Mouse (Mus musculus): ENCODE measurements around the gene Ryr3.

The Ryr3 gene

DNA sequence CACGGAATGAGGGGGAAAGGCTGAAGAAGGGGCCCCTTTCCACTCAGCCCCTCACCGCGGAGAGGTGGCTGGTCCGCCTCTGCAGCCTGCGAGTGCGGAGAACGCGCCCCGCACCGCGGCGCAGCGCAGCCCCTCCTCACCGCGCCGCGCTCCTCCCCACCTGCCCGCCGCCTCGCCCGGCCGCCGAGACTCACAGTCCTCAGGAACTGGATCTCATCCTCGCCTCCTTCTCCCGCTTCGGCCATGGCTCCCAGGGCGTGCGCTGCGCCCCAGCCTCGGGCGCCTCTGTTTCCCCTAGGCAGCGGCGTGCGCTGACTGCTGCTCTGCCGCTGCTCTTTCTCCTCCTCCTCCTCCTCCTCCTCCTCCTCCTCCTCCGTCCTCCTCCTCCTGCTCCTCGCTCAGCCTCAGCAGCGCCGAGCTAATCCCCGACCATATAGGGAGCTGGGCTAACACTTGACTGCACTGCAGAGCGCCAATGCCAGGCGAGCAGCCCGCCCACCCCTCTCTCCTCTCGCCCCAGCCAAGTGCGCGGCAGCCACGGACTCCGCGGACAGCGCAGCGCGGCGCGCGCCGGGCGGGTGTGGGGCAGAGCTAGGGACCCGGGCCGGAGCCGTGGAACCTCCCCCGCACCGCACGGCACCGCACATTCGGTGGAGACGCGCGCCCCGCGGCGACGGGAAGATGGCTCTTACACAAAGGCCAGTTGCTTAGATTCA is at the start of gene Ryr3:
TSS of gene Ryr3 (minus strand) at position 351 of the 716 bp plus-strand sequence.
- DNase-seq (ENCODE audit: low spot score in 2 of 2) = peak; percentile 46 to 68

DNA sequence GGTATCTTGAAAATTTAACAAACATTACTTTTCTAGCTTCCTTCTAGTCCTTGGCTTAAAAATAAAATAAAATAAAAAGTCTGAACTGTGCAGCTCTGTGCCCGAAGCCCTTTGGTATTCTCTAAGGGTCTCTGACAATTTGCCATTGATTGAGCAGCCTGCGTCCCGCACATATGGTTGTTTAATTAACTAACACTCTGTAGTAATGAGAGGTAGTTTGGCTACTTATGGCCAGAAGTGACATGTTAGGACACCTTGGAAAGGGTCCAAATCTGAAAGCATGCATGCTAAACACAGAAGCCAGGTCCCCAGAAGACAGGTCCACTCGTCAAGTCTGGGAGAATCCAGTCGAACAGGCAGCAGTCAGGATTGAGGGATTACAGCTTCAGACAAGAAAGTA is 22.0 kb upstream of the Ryr3 start:
- DNase-seq (ENCODE audit: low spot score in 2 of 2) = no peak

DNA sequence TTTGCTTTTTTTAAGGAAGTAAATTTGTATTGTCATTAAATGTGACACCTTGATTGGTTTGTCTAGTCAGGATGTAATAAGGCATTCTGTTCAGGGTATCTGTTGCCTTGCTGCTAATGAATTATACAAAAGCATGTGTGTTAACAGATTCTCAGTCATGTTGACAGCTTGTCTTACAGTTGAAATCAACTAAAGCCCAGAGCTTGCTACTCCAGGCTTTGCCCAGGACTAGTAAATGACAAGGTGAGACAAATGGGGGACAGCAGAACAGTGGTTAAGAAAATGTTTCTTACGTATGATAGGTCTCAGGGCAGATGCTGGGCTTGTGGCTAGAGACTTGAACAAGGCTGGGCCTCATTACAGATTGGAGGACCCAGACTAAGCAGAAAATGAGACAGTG is 20.1 kb upstream of the Ryr3 start:
- no peak for DNase-seq (ENCODE audit: low spot score in 2 of 2)

DNA sequence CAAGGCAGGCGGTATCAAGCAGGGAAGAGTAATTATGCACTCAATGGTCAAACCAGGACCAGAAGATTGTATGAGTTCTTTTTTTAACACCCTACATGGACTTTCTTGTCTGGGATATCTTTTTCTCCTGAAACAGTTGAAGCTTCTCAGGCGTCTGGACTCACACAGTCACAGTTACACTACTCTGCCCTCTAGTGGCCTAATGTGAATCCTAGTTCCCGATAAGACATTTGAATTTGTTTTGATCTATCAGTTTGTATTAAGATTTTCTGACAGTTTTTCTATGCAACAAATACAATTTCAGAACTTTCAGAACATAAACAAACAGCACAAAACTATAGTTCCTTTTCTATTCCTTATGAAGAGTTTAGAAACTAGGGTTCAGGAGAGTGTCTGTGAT is 17.7 kb upstream of the Ryr3 start:
- DNase-seq (ENCODE audit: low spot score in 2 of 2) = peak in 1 of 2 experiments; percentile 42

DNA sequence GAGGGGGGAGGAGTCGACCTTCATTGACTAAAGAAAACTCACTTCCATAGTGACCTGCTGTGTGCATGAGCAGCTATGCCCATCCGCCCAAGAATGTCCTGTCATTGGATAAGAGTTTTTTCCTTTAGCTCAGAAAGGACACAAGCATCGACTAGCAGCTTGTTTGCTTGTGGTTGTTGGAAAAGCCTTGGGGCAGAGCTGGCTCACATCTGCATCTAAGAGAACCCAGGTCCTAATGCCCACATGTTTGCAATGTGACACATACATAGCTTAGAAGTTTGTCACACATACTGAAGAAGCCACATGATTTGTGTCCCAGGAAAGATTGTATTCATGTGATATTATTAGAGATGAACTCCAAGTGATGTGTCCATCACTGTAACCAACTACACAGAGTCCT is 16.5 kb upstream of the Ryr3 start:
- no peak for DNase-seq (ENCODE audit: low spot score in 2 of 2)

DNA sequence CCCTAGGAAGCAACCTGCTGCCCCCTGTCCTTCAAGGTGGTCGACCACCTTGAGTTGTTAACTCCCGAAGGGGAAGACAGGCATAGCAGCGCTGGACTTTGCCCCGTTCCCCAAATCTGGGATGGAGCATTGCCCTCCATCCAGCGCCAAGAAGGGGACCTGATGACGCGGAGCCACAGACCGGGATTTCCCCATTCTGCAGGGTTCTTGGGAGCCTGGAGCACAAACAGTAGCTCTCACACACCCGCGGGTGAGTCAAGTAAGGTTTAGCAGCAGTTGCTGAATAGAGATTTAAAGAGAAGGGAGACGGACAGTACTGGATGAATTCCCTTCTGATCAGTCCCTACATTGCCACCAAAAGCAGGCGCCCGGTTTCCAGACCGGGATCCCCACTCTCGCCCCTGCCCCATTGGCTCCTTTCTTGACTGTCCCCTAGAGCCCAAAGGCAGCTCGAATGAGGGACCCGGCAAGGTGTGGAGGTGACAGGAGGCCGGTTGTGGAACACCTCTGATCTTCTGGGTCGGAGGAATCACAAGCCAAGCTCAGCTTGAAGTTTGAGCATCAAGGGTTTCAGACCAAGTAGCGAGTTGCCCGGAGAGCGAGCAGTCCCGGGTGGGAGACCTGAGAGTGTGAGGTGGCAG is 671 bp downstream of the Ryr3 start:
- peak in 1 of 2 experiments; percentile 10 for DNase-seq (ENCODE audit: low spot score in 2 of 2)

DNA sequence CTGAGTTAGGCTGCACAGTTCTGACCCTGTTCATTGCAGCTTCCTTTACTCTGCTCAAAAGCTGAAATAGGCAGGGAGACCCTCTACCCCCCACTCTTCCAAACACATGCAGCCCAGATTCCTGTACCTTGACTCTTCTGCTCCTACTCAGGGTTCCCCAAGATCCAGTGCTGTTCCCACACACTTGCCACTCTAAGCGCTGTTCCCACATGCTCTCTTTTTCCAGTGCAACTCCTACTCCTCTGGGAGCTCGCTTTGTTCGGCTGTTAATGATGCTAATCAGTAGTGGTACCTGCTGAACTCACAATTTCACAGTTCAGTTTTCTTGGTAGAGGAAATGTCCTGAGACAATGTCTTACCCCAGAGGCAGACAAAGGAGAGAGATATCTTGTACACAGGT is 6.9 kb downstream of the Ryr3 start:
- DNase-seq (ENCODE audit: low spot score in 2 of 2) = no peak

DNA sequence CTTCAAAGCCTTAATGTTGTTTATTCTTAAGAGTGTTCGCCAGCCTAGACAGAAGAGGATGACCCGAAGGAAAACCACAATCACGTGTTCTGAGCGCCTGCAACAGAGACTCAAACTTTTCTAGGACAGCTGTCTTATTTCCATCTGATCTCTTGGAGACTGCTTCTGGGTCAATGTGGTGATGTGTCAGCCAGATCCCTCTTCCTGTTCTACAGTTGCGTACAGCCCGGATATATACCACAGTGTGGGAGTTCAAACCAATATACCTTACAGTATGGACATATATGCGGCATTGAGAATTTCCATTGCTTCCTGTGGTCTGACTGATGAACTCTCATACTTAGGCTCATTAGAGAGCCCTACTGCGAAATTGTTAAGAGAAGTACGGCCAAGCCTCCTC is 7.6 kb downstream of the Ryr3 start:
- no peak for DNase-seq (ENCODE audit: low spot score in 2 of 2)

DNA sequence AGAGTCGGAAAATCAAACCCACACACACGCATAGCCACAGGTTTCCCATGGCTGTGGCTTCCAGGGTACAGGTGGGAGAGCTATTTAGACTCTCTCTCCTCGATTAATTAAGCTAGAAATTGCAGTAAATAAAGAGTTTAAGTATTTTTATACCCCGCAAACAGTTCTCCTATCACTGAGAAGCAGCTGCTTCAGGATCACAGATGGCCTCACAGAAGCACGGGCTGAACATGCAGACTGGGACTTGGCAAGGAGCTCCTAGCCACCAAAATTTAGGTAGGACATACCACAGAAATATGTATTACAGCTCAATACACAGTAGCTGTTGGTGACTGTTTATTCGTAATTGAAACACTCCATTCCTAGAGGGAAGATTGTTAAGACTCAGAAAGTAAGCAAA is 14.0 kb downstream of the Ryr3 start:
- DNase-seq (ENCODE audit: low spot score in 2 of 2) = no peak

DNA sequence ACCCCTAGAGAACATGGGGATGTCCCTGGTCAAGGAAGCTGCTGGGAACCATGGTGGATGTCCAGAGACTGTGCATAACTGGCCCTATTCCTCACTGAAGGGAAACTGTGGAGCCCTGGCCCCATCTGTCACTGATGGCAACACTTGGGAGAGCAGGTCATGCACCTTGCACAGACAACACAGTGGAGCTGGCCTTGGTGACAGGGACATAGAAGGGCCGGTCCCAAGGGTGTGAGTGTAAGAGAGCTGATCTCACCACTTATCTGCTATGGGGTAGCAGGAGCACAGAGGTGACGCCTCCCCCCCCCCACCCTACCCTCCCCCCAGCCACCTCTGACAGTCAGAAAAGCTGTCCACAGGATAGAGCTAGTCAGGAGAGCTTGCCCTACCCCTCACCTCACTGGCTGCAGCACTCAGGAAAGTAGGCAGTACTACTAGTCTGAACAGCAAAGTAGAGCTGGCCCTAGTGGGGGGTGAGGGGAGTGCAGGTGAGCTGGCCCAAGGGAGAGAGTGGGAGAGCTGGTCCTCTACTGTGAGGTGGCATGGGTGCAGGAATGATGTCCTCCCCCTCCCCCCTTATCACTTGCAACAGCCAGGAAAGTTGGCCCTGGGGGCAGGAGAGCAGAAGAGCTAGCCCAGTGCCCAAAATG is 17.7 kb downstream of the Ryr3 start:
- no peak for DNase-seq (ENCODE audit: low spot score in 2 of 2)

DNA sequence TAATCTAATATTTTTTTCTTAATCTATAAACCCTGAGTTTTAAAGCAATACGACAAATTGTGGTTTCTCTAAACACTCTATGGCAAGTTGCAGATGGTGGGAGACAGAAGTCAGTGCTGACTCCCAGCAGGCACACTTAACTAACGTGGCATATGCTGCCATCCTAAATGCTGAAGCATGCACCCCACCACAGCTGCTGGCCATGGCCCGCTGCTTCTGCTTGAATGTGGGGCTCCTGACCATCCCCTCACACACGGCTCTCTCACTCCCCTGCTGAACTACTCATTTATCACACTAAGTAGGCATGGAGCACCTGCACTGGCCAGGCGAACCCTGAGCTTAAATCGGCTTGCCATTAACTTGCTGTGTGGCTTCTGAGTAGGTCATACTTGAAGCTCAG is 29.7 kb downstream of the Ryr3 start:
- no peak for DNase-seq (ENCODE audit: low spot score in 2 of 2)

DNA sequence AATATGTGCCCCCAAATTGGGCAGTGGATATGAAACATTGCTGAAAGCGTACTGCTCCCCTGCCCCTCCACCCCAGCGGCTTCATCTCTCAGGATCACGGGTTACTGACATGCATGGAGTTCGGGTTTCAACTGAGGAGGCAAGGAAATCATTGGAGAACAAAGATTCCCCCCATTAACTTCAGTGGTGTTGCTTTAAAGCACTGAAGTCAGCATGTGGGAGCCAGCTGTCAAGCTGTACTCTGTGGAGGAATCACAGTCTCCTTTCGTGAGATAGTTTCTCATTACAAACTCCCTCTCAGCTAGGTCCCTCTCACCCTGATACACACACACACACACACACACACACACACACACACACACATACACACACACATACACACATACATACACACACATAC is 35.2 kb downstream of the Ryr3 start:
- DNase-seq (ENCODE audit: low spot score in 2 of 2) = no peak

DNA sequence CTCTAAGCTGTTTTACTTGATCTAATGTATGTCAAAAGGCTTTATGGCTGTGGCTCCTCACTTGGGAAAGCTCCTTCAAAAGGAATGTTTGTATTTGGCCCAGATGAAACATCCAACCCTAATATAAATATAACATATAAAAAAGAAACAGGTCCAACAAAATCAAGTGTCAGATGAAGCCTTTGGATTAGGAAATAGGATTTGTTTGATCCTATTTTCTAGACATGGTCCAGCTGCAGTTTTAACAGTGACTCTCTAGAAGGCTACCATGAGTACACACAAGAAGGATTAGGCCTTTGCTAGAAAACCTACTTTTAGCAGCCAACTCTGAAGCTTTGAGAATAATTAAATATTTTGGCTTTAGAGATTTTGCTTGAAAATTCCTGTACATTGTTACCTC is 38.8 kb downstream of the Ryr3 start:
- DNase-seq (ENCODE audit: low spot score in 2 of 2) = no peak

DNA sequence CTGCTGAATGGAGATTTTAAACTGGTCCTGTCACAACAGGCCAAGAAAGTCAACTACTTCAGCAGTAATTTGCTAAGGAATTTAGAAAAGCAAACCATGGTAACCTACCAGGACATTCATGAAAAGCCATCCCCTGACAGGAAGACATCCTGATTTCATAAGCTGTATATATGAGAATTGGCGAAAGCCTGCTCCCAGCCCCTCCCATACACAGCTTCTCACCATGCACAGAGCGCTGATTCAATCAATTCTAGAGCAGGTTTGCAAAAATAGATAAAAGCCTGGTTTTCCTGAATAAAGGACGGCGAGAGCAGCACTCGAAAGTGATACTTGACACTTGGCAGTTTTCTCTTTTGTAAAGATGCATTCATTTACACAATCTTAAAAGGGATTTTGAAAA is 40.6 kb downstream of the Ryr3 start:
- DNase-seq (ENCODE audit: low spot score in 2 of 2) = no peak

DNA sequence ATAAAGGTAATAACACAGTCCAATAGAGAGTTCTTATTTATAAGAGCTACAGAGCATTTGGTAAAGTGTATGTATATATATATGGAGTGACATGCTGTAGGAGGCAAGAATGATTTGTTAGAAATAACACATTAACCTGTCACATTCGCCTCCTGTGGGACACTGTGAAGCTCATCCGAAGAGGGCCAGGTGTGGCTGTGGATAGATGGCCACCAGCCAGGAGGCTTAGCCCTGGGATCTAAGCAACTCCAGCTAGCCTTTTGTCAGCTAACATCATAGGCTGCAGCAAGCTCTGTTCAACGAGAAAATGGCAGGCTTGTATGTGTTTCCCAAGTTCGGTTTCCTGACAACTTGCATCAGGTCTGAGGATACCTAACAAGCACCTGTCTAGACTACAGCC is 48.8 kb downstream of the Ryr3 start:
- no peak for DNase-seq (ENCODE audit: low spot score in 2 of 2)

DNA sequence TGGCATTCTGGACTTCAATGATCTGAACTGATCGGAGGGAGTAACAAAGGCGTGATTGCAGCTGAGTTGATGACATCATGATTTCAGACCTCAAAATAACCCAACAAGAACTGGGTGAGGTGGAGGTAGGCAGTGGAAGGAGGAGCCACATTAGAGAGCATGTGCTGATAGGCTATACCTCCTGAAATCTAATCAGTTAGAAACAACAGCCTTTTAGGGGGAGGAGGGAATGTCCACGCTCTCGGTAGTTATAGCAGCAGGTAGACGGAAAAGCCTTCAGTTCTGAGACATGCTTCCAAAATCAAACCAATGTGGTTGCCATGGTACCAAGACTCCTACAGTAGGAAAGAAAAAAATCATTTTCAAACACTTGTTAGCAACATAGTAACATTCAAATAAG is 55.4 kb downstream of the Ryr3 start:
- DNase-seq (ENCODE audit: low spot score in 2 of 2) = no peak

DNA sequence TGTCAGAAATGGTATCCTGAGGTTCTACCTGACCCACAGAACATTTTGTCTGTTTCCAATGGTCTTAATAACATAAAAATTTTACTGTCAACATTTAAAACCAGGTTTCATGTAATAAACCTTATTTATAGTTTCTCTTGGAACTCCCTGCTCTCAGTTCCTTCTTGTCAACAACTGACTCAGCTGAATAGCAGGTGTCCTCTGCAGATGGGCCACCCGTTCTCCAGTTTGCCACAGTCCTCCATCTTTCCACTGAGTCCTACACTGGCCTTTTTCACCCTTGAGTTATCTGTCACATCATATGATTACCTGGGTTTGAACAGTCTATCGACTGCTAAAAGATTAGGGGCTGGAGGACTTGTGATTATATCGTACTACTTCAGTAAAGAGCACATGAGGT is 79.1 kb downstream of the Ryr3 start:
- no peak for DNase-seq (ENCODE audit: low spot score in 2 of 2)

DNA sequence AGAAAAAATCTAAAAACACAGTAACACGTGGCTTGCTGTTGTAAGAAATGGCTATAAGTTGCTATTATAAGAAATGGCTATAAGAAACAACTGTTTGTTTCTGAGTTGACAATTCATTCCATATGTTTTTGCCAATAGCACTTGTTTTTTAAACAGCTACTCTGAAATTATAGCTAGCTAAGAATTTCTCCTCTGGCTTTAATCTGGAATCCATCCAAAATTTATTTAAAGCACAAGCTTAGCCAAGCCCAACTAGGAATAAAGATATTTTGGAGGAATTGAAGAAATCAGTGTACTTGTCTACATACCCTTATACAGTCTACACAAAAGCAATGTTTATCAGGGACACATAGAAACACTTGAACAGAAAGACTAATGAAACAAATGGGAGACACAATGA is 93.4 kb downstream of the Ryr3 start:
- DNase-seq (ENCODE audit: low spot score in 2 of 2) = no peak

DNA sequence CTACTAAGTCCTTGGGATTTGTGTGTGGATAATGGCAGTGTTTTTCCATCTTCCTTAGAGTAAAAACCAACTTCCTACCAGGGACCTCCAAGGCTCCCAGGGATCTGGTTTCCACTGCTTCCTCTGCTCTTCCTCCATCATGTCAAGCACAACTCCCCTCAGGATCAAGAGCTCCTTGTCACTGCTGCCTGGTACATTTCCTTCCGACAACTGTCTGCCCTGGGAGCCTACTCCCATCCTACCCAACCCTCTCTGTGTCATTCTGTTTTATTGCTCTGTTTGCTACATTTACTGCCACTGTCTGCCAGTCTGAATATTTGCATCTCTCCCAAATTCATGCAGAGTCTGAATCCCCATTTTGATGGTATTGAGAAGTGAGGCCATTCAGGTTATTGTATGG is 97.8 kb downstream of the Ryr3 start:
- DNase-seq (ENCODE audit: low spot score in 2 of 2) = no peak

DNA sequence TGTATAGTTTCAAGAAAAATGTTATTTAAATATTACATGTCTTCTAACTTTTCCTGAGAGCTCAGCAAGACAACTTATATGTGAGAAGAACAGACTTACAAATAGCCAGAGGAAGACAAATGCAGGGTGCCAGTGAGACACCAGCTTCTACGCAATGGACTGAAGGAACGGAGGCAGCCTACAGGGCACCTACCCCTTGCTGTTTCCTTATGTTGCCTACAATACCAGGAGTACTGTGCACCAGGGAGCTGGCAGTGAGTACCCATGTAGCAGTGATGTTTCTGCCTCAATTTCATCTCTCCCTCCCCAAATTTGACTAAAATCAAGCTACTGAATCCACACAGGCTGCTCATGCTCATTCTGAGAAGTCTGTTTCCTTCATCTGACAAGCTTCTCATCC is 100.1 kb downstream of the Ryr3 start:
- DNase-seq (ENCODE audit: low spot score in 2 of 2) = no peak

DNA sequence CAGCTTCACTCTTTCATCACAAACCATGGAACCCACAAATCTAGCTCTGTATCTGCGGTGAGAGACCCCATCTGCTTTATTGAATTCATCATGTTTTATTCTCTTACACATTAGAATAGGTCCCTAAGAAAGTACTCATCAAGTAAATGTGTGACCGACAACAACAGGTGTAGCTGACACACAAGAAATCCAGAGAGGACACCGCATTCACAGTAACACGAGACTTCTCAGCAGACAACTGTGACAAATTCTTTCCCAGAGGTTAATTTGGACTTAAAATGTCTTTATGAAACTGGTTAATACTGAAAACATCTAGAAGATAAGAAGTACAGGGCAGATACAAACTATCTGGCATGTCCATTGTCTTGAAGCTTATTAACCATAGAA is 101.0 kb downstream of the Ryr3 start:
- DNase-seq (ENCODE audit: low spot score in 2 of 2) = no peak

DNA sequence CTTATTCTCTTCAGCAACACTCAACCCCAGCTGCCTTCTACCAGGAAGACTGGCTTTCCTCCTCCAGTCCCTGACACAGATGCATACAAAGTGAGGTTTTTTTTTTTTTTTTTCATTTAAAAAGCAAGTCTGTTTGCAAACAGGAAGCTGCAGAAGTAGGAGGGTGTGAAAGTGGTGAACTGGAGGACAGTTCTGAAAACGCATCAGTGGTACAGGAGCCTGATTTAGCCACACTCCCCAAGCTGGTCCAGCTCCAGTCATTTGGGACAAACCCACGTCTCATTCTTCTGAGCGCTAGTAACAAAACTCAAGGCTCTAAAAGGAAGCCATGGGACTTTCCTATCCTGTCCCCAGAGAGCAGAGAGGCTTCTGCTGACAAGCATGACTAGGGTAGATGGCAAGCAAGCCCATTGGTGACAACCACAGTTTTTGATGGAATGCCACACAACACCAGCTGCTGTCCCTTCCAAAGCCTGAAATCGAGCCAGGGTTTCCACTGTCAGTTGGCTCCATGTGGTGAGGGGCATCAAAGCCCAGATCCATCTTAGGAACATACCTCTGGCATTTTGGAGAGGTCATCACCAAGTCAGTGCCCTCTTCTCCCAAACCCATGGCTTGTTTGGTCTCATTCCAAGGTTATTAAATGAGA is 101.5 kb downstream of the Ryr3 start:
- DNase-seq (ENCODE audit: low spot score in 2 of 2) = no peak

DNA sequence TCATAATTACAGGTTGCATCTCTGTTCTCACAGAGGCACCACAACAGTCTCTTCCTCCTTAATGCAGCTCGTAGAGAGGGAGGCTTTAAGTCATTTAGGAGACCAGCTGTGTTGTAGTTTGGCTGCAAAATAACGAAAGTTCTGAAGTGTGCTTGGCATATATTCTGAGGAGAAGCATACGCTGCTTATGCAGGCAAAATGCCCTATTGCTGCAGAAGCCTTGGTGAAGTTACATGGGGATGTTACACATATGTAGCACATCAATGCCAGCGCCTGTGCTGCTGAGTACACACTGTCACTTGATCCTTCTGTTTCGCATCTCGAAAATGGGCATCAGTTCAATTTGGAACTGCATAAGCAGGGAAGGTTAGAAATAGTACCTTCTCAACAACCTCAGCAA is 112.3 kb downstream of the Ryr3 start:
- no peak for DNase-seq (ENCODE audit: low spot score in 2 of 2)
